Mouse (Mus musculus): ENCODE measurements at regions not wholly inside any gene's neighbourhood (a gene's known extent, or its start where the extent isn't known, plus 50 kb on each side); places are given as distances from the start of the nearest gene placed in this dataset.
A peak's percentile ranks its signal among the peaks of the same experiment; 100 is the strongest.

DNA sequence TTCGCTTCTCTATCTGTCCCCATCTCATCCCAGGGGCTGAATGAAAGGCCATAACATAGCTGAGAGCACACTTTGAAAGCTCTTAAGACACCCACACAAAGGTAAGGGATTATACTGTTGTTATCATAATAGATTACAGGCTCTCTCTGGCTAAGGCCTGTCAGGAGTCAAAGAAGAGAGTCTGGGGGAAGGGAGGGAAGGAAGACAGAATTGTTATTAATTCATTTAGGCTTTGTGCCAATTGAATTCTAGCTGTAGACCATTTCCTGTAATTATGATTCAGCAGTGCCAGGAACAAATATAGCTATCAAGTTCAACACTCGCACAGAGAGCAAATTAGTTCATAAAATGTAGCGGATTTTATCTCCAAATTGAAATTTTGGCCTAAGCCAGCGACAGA is 369.3 kb upstream of the Gm10306 start:
- DNase-seq (ENCODE audit: low read depth, low spot score) = no peak

DNA sequence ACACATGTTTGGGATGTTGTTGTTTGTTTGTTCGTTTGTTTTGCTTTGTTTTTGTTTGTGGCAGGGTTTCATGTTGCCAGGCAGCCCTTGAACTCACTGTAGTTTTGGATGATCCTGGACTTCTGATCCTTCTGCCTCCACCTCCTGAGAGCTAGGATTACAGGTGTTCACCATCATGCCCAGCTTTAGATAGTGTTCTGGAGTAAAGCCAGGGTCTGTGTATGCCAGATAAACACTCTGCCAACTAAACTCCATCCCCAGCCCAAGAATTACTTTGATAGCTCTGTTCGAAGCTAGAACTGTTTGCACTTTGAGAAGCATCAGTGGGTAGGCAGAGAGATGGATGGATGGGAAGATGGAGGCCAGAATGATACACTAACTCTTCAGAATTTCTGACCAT is 368.0 kb upstream of the Gm10306 start:
- DNase-seq (ENCODE audit: low read depth, low spot score) = no peak

DNA sequence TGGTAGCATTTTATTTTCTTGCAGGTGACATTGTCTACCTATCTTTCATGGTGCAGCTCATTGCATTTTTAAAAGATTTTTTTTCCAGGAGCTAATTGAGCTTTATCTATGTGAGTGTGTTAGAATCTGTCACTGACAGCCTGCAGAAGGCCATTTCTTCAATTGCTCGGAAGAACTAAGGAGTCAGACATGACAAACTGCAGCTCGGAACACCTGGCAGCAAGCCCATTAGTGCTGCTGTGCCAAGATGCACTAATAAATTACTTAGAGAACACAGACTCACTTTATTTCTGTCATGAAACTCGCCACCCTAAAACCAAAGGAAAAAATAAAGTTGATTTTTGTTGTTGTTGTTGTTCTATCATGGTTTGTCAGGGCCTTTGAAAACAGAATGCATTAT is 367.5 kb upstream of the Gm10306 start:
- no peak for DNase-seq (ENCODE audit: low read depth, low spot score)

DNA sequence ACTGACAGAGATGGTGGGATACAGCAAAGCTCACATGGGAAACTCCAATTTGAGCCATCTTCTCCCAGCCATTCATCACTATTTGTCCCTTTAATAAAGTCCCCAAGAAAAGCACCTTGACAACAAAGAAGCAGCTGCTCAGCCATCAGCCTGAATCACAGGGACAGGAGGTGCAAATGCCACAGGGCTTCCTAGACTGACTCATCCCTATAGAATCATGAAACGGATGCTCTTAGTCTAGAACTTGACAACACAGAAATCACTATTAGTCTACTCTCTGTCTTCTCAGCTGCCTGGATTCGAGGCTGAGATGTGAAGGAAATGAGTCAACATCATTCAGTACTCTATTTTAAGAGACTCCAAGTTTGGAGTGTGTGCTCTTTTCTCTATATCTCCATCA is 365.4 kb upstream of the Gm10306 start:
- DNase-seq (ENCODE audit: low read depth, low spot score) = no peak

DNA sequence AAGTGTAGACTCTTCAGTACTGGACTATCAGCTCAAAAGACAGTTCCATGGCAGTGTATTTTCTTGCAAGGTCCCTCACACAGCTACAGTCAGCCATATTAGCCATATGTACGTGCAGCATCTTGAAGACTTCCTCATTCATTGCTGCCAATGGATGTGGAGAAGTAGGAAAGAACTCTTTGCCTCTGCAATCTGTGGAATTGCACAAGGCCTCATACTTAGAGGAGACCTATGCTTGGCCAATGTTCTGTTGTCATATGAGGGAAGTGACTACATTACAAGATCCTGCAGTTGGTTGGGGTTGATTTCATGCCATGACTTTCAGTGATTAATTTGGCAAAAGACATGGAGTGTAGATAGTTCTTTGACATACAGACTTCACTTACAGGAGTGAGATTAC is 340.1 kb upstream of the Gm10306 start:
- DNase-seq (ENCODE audit: low read depth, low spot score) = no peak

DNA sequence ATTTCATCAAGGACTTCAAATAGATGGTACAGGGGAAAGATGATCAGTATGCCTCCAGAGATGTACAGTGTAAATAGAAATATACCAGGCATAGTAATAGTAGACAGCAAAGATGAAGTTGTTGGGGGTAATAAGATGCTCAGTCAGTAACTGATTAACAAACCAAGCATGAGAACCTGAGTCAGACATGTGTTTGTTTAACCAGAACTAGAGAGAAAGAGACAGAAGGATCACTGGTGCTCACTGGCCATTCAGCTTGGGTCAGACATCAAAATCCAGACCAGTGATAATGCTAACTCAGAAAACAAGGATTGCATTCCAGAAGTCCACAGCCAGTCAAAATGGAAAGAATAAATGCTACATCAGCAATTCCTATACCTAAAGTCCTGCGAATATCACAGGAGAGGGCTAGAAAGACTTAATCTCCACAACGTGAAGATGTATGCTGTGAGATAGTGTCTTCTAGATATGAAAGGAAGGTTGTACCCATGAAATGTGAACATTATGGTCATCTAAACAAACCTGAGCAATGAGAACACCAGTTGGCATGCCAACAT is 320.6 kb upstream of the Gm10306 start:
- no peak for DNase-seq (ENCODE audit: low read depth, low spot score)

DNA sequence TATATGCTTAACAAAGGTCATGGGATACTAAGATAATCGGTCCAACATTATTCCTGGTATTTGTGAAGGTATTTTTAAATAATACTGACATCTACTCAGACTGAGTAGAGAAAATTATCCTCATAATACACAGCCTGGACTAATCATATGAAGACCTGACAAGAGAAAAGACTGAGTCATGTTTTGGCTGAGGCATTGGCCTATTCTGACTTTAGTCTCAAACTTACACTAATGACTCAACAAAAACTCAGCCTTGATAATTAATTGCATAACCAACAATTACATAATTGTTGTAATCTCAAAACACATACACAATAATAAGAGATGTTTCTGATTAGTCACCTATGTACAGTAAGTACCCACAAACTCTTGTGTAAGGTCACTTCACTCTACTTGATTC is 300.3 kb upstream of the Gm10306 start:
- DNase-seq (ENCODE audit: low read depth, low spot score) = no peak

DNA sequence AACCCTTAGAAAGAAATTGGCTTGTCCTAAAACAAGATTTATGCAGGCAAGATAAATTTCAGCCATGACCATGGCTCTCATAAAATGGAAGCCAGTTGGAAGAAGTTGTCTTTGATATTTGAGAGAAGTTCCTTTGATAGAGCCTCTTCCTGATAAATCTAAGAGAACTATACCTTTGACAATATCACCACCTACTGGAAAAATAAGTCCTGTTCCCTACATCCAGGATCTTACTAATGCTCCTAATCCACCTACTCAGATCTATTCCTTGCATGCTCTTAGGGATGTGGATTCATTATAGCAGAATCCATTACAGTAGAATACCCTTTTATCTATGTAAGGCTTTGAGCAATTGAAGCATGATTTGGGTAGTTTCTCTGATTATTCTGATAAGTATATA is 295.2 kb upstream of the Gm10306 start:
- peak; percentile 4 for DNase-seq (ENCODE audit: low read depth, low spot score)

DNA sequence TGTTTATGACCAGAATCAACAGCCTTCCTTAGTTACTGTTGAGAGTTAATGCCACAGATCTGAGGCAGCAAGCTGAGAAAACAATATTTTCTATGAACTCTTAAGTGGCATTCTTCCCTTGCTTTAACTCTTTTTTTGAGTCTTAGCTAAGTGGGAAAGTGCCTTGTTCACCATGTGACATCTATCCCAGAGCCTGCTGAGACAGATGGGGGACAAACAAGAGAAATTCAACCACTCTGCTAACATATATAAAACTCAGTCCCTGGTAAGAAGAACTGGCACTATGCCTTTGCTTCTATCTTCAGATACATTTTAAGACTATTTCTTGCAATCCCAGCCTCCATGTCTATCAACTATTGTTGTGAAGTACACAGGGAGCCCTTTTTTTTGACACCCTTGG is 274.6 kb upstream of the Gm10306 start:
- DNase-seq (ENCODE audit: low read depth, low spot score) = no peak

DNA sequence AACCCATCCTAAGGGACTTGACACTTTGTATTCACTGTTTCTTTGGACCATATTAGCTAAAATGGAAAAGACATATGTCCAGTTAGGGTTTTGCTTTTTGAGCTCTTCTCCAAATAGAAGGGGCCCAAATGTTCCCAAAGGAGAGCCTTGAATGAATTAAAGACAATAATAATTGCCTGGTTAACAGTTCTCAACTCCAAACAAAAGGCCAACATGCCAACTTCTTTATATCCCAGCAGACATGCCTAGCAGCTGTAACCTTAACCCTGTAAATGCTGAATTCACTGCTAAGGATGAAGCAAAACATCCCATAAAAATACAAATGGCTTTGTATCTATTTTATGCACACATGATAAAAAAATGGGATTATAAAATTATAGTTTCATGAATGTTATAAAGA is 264.2 kb upstream of the Gm10306 start:
- DNase-seq (ENCODE audit: low read depth, low spot score) = no peak

DNA sequence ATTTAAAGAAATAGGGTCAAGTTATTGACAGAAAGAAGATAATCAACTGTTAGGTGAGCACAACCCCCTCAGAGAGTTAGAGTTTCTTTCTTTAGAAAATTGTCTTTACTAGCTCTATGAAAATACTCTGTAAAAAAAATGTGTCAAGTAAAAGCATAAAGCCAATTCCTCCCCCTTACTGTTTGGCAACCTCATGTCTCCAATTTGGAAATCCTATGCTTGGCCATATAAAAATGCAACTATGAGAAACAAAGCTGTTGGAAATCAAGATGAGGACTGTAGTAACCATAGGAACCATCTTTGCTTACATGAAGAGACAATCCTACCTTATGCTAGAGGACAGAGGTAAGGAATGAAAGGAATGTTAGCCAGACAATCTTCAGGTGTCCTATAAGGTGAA is 239.0 kb upstream of the Gm10306 start:
- no peak for DNase-seq (ENCODE audit: low read depth, low spot score)

DNA sequence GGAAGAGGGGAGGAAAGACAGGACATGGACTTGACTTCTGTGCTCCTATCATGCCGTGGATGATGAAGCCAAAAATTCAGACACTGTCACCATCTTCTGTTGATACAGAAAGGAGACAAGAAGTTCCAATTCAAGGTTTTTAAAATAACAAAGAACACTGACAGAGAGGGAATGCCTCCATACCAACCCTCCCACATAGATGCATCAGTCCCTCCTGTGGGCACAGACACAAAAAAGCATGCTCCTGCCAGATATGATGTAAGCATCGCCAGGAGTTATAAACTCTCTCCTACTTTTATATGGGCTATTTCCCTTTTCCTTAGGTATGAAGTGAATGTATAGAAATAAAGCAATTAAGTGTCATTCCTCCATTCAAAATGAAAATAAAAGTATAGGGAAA is 229.6 kb upstream of the Gm10306 start:
- no peak for DNase-seq (ENCODE audit: low read depth, low spot score)

DNA sequence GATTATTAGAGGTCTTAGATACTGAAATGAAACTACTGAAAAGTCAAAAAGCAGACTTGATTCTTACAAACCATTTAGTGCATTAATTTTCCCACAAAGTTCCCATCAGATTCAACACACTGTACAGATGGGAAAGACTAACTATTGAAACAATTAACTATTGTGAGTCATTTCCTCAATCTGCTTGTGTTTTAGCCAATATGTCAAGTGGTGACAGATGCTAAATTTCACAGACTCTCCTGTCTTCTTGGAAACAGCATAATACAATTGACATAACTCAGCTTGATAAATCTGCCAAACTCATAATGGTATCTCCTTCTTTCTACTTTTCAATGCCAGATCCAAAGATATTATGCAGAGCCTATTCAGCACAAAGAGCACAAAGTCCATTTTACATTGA is 213.0 kb upstream of the Gm10306 start:
- DNase-seq (ENCODE audit: low read depth, low spot score) = no peak

DNA sequence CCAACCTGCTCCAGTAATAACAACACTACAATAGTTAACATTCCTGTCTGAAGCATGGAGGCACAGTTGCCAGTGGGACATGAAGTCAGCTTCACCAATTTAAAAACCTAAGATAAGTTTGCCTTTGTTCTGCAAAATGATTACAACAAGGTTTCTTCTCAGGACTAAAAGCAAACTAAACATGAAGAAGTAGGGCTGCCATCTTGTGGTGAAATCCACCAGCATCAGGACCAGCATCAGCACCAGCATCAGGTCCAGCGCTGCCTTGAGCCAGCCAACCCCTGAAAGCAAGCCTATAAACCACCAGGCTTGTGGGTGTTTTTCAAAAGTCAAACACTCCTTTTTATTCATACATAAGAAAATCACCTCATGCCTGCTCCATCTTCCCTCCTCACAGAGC is 207.1 kb upstream of the Gm10306 start:
- DNase-seq (ENCODE audit: low read depth, low spot score) = no peak

DNA sequence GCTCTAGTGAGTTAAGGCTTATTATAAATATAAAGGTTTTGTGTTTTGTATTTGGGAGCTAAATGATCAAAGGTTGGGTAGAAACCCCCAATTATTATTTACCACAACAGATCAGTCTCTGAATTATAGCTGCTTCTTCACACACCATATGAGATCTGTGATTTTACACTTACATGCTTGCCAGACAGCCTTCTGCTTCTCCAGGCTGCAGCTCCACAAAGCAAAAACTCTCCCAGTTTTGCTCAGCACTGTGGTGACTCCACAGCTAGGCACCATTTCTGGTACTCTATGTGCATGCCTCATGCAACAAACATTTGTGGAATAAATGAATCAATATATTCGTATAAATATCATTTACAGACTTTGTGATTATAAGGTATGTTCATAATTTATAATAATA is 199.4 kb upstream of the Gm10306 start:
- no peak for DNase-seq (ENCODE audit: low read depth, low spot score)

DNA sequence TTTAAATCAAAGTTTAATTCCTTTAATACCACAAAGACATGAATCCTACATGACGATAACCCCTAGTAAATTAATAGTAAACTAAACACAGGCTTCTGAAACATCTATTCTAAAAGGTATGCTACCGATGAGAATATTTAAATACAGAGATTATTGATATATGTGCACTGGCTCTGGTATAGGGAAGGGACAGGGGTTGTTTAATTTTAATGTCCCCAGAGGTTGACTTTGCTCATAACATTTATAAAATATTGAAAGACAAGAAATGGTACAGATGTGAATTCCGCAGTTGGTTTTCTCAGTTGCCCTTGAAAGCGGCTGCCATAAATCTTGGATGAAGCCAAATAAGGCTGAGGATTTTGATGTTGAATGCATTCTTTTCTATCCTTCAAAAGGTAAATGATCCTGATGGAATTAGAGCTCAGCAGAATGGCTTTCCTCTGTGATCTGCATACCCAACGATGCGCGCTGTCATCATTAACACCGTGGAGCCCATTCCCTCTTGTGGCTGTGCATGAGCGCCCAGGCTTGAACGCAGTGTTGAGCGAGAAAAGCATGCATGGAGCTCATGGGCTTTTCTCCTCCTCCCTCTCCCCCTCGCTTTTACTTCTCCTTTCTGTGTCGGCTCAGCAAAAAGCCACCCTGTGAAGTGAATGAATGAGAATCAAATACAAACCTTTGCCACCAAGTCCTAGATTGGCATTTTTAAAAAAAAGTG is 195.4 kb upstream of the Gm10306 start:
- no peak for DNase-seq (ENCODE audit: low read depth, low spot score)

DNA sequence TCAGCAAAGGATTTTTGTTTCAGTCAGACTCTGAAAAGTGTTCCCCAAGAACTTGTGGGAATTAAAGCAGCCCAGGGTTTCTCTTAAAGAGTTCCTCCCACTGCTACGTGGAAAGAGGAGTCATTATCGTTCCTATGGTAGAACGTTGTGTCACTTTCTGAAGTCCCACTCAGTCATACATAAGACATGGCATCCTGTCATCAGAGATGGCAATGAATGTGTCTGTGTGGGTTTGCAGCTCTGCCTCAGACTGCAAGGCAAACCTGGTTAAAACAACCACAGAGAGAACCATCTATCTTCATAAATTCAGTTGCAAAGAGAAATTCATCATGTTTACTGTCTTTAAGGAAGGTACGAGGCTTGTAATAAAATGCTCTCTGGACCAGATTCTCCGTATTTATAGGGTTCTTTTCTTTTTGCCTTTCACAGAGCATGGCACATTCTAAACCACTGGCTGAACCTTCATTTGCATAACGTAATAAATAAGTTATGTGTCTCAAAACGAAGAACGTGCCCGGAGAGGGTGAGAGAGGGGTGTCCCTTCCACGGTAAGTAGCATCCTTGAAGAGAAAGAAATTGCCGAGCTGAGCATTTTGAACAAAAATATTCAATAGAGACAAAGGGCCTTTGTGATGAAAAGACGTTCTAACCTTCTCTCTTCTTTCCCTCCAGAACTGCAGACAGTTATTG is 194.7 kb upstream of the Gm10306 start:
- DNase-seq (ENCODE audit: low read depth, low spot score) = no peak

DNA sequence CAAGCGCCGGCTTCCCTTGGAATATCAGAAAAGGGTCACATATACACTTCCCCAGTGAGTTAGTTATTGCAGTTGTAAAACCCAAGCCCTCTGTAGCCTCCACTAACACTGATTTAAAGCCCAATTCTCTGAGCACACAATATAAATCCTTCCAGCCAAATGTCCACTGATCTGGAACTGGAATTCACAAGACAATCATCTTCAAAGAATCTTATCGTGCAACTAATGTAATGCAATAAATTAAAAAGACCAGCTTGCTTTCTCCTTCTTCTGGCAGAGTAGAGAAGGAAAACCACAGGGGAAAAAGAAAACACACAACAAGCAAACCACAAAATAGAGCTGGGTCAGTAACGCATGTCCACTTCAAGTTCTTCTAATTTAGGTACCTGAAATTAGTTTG is 191.0 kb upstream of the Gm10306 start:
- DNase-seq (ENCODE audit: low read depth, low spot score) = no peak

DNA sequence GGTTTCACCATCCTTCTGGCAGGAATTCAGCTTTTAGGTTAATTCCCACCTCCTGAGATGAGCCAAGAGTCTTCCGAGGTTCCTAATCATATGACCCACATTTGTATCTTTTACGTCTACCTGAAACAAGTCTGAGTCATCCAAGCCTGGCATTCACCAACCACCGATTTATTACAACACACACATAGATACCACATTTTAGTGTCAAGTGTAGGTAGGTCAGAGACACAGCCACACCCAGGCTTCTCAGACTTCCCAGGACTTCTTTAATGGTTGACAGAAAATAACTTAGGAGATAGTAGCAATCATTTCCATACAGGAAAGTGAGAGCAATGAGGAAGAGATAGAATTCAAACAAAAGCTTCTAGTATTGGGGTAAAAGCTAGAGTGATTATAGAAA is 189.2 kb upstream of the Gm10306 start:
- DNase-seq (ENCODE audit: low read depth, low spot score) = no peak

DNA sequence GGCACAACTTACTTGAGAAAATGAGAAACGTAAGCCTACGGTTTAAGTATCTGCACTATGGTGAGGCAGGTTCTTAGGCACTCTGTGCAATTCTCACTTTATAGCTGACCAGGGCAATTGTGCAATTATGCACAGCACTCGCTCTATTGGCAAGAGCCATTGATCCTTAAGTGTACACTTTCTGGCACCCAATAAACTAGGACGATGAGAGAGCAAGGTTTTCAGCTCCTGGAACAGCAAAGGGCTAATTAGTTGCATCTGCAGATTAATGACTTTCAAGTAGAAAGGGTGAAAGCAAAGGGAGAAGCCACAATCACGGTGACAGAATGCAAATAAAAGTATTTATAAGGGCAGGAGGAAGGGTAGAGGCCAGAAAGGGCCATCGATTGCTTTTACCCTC is 185.4 kb upstream of the Gm10306 start:
- DNase-seq (ENCODE audit: low read depth, low spot score) = no peak

DNA sequence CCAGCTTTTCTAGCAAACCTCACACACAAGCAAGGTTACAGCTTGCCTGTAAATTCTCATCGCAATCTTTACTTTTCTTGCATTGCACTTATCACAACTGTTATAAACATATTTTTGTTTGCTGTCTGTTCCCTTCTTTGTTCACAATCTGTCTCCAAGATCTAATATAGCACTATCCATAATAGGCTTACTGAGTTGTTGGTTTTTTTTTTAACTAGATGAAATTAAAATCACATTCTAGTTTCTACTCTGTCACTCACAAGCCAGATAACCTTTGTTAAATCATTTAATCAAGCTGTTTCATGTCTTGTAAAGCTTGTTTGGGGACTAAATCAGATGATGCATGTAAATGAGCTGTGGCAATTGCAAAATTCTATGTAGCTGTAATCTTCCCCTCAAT is 180.1 kb upstream of the Gm10306 start:
- DNase-seq (ENCODE audit: low read depth, low spot score) = no peak

DNA sequence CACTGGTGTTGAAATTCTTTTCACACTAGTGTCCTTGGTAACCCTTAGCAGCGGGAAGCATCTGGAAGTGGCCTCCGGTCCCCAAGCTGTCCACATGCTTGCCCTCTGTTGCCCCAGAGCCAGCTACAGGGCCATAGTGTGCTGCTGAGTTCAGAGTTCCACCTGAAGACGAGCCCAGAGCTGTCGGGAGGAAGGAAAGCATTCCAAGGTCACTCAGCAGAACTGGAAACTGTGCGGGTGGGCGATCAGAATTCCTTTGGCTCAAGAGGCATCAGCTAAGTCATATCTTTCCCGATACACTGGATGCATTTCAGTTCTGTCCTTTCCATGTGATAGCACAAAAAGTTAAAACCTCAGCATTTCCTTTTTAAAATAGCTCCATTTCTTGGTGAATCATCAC is 170.6 kb upstream of the Gm10306 start:
- DNase-seq (ENCODE audit: low read depth, low spot score) = no peak

DNA sequence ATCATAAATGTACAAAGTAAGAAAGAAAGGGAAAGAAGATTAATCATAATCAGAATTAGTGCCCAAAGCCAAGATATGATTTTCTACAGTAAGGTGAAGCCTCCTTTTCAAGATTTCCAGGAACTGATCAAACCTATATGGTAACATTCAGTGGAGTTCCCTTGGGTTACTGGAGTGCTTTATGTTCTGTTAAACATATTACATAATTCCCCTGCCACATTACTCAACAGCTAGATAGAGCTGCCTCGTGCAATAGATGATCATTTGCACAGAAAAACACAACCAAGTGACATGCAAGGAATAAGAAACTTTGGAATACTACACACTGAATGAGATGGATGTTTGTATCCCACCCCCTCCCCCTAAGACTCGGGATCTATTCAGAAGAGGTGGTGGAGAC is 168.0 kb upstream of the Gm10306 start:
- no peak for DNase-seq (ENCODE audit: low read depth, low spot score)
